Mouse (Mus musculus) ES-E14 (cell line): ENCODE measurements around the gene Psapl1. TPM values are rescaled to one million over a fixed set of nuclear protein-coding genes. Genes with fewer than 3 reads are reported as not detected.

Experiments used
- DNase-seq: peaks from one replicate; pipeline ENCODE4 v3.0.0-alpha.2; 2013; ENCODE audit warnings: low read depth, low spot score
- H3K27ac ChIP-seq: 2 replicates; pipeline ENCODE4 v1.5.1; 2012; ENCODE audit warnings: low read depth, mild to moderate bottlenecking, low read length, moderate library complexity, mixed read lengths; ENCODE audit not compliant: poor library complexity, insufficient read depth, severe bottlenecking
- H3K36me3 ChIP-seq: 2 replicates; pipeline ENCODE4 v1.6.1; 2012; ENCODE audit warnings: mild to moderate bottlenecking, low read length, moderate library complexity, mixed read lengths; ENCODE audit not compliant: control insufficient read depth, poor library complexity, insufficient read depth, severe bottlenecking
- H3K4me1 ChIP-seq, 2 experiments: fragments of 150-350 bp in 1 of 2; sonication (generic) in 1 of 2; 2 replicates each; pipeline ENCODE4 v1.6.1; 2012; ENCODE audit warnings: low read length in 2 of 2, mild to moderate bottlenecking in 1 of 2, mixed read lengths in 1 of 2; ENCODE audit not compliant: control insufficient read depth in 2 of 2, insufficient read depth in 2 of 2, poor library complexity in 1 of 2
- H3K4me3 ChIP-seq, 2 experiments: fragments of 150-350 bp in 1 of 2; sonication (generic) in 1 of 2; 2 replicates each; pipeline ENCODE4 v1.5.1; 2012; ENCODE audit warnings: low read length in 2 of 2, low read depth in 1 of 2, mild to moderate bottlenecking in 1 of 2, mixed read lengths in 1 of 2; ENCODE audit not compliant: insufficient read depth in 1 of 2, poor library complexity in 1 of 2, severe bottlenecking in 1 of 2
- H3K9ac ChIP-seq: 2 replicates; pipeline ENCODE4 v1.6.1; 2012; ENCODE audit warnings: low read depth, mild to moderate bottlenecking, low read length, mixed read lengths; ENCODE audit not compliant: poor library complexity, insufficient read depth, severe bottlenecking
- H3K9me3 ChIP-seq: fragments of 150-350 bp; sonication (generic); 2 replicates; pipeline ENCODE4 v1.6.1; 2012; ENCODE audit warnings: low read depth, mild to moderate bottlenecking, low read length; ENCODE audit not compliant: control insufficient read depth, insufficient read depth
- CHD2 ChIP-seq: IDR thresholded peaks from 2 replicates; pipeline ENCODE4 v1.6.1; 2014; ENCODE audit warnings: mild to moderate bottlenecking, low read depth, low read length, inconsistent platforms
- HCFC1 ChIP-seq: IDR thresholded peaks from 2 replicates; pipeline ENCODE4 v1.6.1; 2012; ENCODE audit warnings: low read length, inconsistent platforms, borderline replicate concordance; ENCODE audit not compliant: insufficient read depth
- MAFK ChIP-seq: IDR thresholded peaks from 2 replicates; pipeline ENCODE4 v1.6.1; 2014; ENCODE audit warnings: mild to moderate bottlenecking, low read depth, low read length, inconsistent platforms; ENCODE audit not compliant: insufficient read depth
- ZC3H11A ChIP-seq: IDR thresholded peaks from 2 replicates; pipeline ENCODE4 v1.6.1; 2012; ENCODE audit warnings: low read depth, mild to moderate bottlenecking, inconsistent platforms, low read length, borderline replicate concordance
- ZNF384 ChIP-seq: IDR thresholded peaks from 2 replicates; pipeline ENCODE4 v1.6.1; 2012; ENCODE audit warnings: low read depth, low read length, inconsistent platforms
- in situ Hi-C, 2 experiments: fragments of 600-800 bp; cut with MboI; formaldehyde crosslinking; loops; one replicate each; pipeline ENCODE4 v1.15.1; 2025; ENCODE audit warnings: low sequenced_read_pairs in 2 of 2, inconsistent platforms in 1 of 2; ENCODE audit not compliant: unreplicated experiment in 2 of 2
- total RNA-seq: library from RNA; depleted of rRNA; stranded (reverse); fragments of 300-350 nt; gene quantifications from 2 replicates; pipeline ENCODE4 v1.2.3, GENCODE M21; 2012

Gene Psapl1
- total RNA-seq, 1 experiment: not detected

DNA sequence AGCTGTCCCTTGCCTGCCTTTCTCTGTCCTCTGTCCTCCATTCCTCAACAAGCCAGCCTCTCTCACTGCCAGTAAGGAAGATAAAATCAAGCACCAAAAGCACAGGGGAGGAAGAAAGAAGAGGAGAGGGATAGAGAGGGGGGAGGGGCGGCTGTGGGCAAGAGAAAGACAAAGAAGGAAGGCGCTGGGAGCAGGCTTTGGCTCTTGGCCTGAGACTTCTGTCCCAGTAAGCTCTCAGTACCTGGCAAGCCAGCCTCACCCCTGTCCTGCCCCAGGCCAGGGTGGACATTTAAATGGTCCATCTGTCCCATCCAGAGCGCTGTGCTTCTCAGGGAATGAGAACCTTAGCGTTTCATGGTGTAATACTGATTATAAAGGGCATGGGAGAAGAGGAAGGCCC is 9.2 kb upstream of the Psapl1 start:
- H3K9ac ChIP-seq: no peak overlapping the region
- H3K27ac ChIP-seq: no peak overlapping the region
- no peaks in the 10 kb centered on the region for H3K36me3 ChIP-seq
- no peak for DNase-seq
- no peaks in the 10 kb centered on the region for H3K9me3 ChIP-seq
- TF ChIP-seq ZNF384 (no peak), ZC3H11A (no peak), CHD2 (no peak)
- H3K4me1 ChIP-seq: no peaks in the 10 kb centered on the region
- in situ Hi-C loops: no loop called here
- H3K4me3 ChIP-seq: no peak overlapping the region

DNA sequence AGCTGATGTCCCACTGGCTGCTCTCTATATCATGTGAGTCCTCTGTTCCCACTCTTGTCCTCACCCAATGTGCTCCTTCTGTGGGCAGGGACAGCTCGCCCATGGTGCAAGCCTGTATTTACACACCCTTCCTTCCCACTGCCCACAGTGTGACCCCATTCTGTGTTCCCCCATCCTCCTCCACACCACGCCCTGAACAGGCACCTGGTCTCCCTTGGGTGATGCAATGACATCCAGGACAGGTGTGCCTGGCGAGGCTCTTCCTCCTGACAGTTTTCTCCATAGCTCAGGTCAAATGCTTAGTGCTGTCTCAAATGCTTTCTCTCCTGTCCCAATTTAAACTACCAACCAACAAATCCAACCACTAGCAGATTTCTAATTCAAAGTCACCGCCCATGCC is 8.4 kb upstream of the Psapl1 start:
- no peak overlapping the region for H3K9ac ChIP-seq
- no peak for DNase-seq

DNA sequence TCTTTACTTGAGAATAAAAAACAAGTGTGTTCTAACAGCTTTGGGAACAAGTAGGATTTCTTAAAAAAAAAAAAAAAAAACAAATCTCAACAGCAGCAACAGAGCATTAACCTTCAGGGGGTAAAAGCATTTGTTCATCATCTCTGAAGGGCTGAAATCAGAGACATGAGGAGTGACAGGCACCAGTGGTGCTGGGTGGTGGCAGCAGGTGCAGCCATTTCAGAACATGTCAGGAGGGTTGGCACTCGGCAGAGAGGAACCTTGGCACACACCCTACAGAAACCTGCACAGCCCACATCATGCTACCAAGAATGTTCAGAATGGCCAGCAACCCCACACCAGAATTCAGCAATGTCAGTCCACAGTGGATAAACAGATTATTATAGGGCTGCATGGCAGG is 4.3 kb upstream of the Psapl1 start:
- Histone ChIP-seq H3K9ac (no peak overlapping the region), H3K4me1 (no peaks in the 10 kb centered on the region), H3K36me3 (no peaks in the 10 kb centered on the region), H3K27ac (no peak overlapping the region), H3K4me3 (no peak overlapping the region), H3K9me3 (no peaks in the 10 kb centered on the region)
- TF ChIP-seq HCFC1 (no peak), ZC3H11A (no peak)
- no peak for DNase-seq
- in situ Hi-C loops: no loop called here

More for the DNA sequence above, 8.4 kb upstream of the Psapl1 start:
- Histone ChIP-seq H3K4me1 (no peaks in the 10 kb centered on the region), H3K27ac (no peak overlapping the region), H3K4me3 (no peak overlapping the region), H3K36me3 (no peaks in the 10 kb centered on the region), H3K9me3 (no peaks in the 10 kb centered on the region)
- in situ Hi-C loops: no loop called here
- TF ChIP-seq MAFK: no peak
- TF ChIP-seq ZNF384: no peak
- TF ChIP-seq HCFC1: no peak
- TF ChIP-seq ZC3H11A: no peak
- no peak for TF ChIP-seq CHD2

DNA sequence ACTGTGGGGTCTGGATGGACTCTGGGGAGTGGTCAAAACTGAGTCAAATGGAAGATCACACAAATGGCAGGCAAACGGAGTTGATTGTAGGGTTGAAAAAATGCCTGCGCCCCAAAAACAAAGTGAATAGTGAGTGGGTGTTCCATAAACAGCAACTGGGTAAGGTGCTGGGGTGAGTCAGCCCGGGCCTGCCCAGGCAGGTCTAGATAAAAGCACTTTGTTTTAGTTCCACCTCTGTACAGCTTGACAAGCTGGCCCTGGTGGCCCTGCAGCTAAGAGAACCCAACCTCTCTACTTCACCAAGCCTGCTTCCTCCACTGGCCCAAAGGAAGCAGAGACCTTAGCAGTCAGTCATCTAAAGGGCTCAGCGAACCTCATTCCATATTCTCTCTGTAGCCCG is 1.0 kb upstream of the Psapl1 start:
- in situ Hi-C loops: no loop called here
- no peak for DNase-seq
- TF ChIP-seq ZNF384 (no peak), CHD2 (no peak), ZC3H11A (no peak), HCFC1 (no peak)
- Histone ChIP-seq H3K27ac (no peak overlapping the region), H3K4me3 (no peak overlapping the region), H3K4me1 (no peaks in the 10 kb centered on the region), H3K9ac (no peak overlapping the region), H3K9me3 (no peaks in the 10 kb centered on the region), H3K36me3 (no peaks in the 10 kb centered on the region)

DNA sequence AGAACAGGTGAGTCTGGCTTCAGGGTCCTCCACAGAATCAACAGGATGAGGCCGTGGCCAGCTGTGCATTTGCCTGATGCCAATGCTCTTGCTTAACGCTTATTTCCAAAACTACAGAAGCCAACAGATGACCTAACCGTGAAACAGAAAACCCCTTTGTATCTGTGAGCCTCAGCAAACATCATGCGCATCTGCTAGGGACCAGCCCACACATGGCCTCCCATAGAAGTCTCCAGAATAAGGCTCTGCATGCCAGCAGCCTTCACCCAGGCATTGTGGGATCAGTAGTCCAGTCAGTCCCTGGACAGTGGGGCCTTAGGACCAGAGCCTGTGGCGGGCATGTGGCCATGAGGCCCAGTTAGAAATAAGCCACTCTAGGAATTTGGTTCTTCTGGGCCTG is 400 bp upstream of the Psapl1 start:
- no peak for DNase-seq
- Histone ChIP-seq H3K9ac (no peak overlapping the region), H3K27ac (no peak overlapping the region), H3K4me3 (no peak overlapping the region), H3K9me3 (no peaks in the 10 kb centered on the region), H3K4me1 (no peaks in the 10 kb centered on the region), H3K36me3 (no peaks in the 10 kb centered on the region)
- in situ Hi-C loops: no loop called here
- no peak for TF ChIP-seq ZNF384
- no peak for TF ChIP-seq CHD2
- TF ChIP-seq HCFC1: no peak
- no peak for TF ChIP-seq MAFK
- no peak for TF ChIP-seq ZC3H11A
